Mouse (Mus musculus) forebrain, embryonic 10.5 days (tissue): ENCODE data around the gene Olfr1206. TPM values are rescaled to one million over a fixed set of nuclear protein-coding genes. Genes with fewer than 3 reads are reported as not detected.

Source experiments
- DNase-seq: peaks from one replicate; pipeline ENCODE4 v3.0.0-alpha.2; 2017; ENCODE audit warnings: low spot score; ENCODE audit errors: extremely low spot score
- H3K27ac ChIP-seq: fragments of 300-500 bp; sonication (generic); 2 replicates; pipeline ENCODE4 v1.5.1; 2016; ENCODE audit warnings: mild to moderate bottlenecking
- H3K27me3 ChIP-seq: fragments of 300-500 bp; sonication (generic); 2 replicates; pipeline ENCODE4 v1.6.1; 2016; ENCODE audit warnings: mild to moderate bottlenecking; ENCODE audit not compliant: poor library complexity, severe bottlenecking
- H3K36me3 ChIP-seq: fragments of 300-500 bp; sonication (generic); replicated peaks from 2 replicates; pipeline ENCODE4 v1.6.1; 2016; ENCODE audit warnings: mild to moderate bottlenecking, moderate library complexity
- H3K4me1 ChIP-seq: fragments of 300-500 bp; sonication (generic); 2 replicates; pipeline ENCODE4 v1.6.1; 2016
- H3K4me3 ChIP-seq: fragments of 300-500 bp; sonication (generic); 2 replicates; pipeline ENCODE4 v1.5.1; 2016; ENCODE audit warnings: mild to moderate bottlenecking, moderate library complexity
- H3K9me3 ChIP-seq: fragments of 300-500 bp; sonication (generic); 2 replicates; pipeline ENCODE4 v1.6.1; 2016; ENCODE audit warnings: mild to moderate bottlenecking, moderate library complexity
- WGBS: fragments of 180-500 bp; shearing (Covaris S2); methylation state at CpG from one replicate; pipeline ENCODE4 v1.1.7; 2016; 5-methylcytosine and 5-hydroxymethylcytosine counted together
- polyA plus RNA-seq: library from polyadenylated mRNA; unstranded; fragments of >200 nt; fragmentation: Nextera tagmentation; extraction: Ambion mirVana; gene quantifications from 2 replicates; pipeline ENCODE4 v1.2.1, GENCODE M21; 2016

Gene Olfr1206
- not detected in 2 replicates for polyA plus RNA-seq

- H3K27me3 ChIP-seq: no peaks in the 10 kb centered on the region
- no peaks in the 10 kb centered on the region for H3K9me3 ChIP-seq
- H3K4me1 ChIP-seq: no peaks in the 10 kb centered on the region
- no peak within 1 kb of the TSS for H3K4me3 ChIP-seq
- no peaks in the 10 kb centered on the region for H3K36me3 ChIP-seq
- H3K27ac ChIP-seq: no peak within 1 kb of the TSS
- 85% methylated on average over 2 of the region's 2 CpGs for WGBS
- no peak for DNase-seq
These were observed at the start of gene Olfr1206 for GRCm38 (mm10) chr2:88862931-88863330. TSS of gene Olfr1206 (plus strand) at chr2:88863231.

DNA sequence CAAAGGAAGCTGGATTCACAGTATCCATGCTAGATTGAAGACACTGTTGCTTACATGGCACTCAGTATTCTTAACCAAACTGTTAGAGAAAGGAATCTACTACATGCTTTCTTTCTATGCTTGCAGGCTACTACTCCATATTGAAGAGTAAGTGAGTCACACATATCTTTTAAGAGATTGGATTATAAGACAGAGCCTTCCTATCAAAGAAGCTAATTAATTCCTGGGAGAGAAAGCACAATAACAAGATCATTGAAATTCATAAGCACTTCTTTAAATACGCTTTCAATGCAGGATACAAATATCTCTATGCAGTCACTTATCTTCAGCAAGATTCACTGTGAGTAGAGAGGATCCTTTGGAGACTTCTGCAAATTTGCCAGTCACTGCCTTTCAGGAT lies 48.8 kb upstream of the Olfr1206 start, which contains the start of gene Olfr1202:
TSS of gene Olfr1202 (plus strand) at position 301 of the 400 bp plus-strand sequence.
- H3K27me3 ChIP-seq: no peaks in the 10 kb centered on the region
- H3K27ac ChIP-seq: no peak within 1 kb of the TSS
- H3K36me3 ChIP-seq: no peaks in the 10 kb centered on the region
- DNase-seq: no peak
- WGBS: 87% methylated on average over 1 of the region's 1 CpGs
- no peak within 1 kb of the TSS for H3K4me3 ChIP-seq
- no peaks in the 10 kb centered on the region for H3K9me3 ChIP-seq
- no peaks in the 10 kb centered on the region for H3K4me1 ChIP-seq

- no peak within 1 kb of the TSS for H3K4me3 ChIP-seq
- H3K9me3 ChIP-seq: no peaks in the 10 kb centered on the region
- no peaks in the 10 kb centered on the region for H3K4me1 ChIP-seq
- DNase-seq: no peak
- WGBS: 89% methylated on average over 2 of the region's 2 CpGs
- H3K27me3 ChIP-seq: no peaks in the 10 kb centered on the region
- H3K27ac ChIP-seq: no peak within 1 kb of the TSS
- H3K36me3 ChIP-seq: no peaks in the 10 kb centered on the region
These were observed 33.6 kb upstream of the Olfr1206 start, which contains the start of gene Olfr1205 for GRCm38 (mm10) chr2:88829437-88829836. TSS of gene Olfr1205 (plus strand) at chr2:88829737.

DNA sequence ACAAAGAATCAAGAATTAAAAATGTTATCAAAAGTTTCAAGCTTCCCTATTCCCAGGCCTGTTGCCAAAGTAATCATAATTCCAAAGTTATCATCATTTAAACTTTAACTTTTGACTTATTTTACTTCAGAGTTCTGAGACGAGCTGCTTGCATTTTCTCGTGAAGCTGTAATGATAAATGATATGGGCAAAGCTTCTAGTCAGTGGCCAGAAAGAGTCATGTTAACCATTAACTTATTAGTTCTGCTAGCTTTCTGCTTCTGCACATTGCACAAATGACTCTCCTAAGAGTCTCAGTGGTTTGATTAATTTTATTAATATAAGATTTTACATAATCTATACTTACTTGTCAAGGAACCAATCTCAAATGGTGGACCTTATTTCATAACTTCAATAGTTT lies 24.6 kb upstream of the Olfr1206 start:
- H3K4me1 ChIP-seq: no peaks in the 10 kb centered on the region
- no peak overlapping the region for H3K4me3 ChIP-seq
- DNase-seq: no peak
- H3K27me3 ChIP-seq: no peaks in the 10 kb centered on the region
- H3K27ac ChIP-seq: no peak overlapping the region
- H3K36me3 ChIP-seq: no peaks in the 10 kb centered on the region
- 87% methylated on average over 2 of the region's 2 CpGs for WGBS
- no peaks in the 10 kb centered on the region for H3K9me3 ChIP-seq

DNA sequence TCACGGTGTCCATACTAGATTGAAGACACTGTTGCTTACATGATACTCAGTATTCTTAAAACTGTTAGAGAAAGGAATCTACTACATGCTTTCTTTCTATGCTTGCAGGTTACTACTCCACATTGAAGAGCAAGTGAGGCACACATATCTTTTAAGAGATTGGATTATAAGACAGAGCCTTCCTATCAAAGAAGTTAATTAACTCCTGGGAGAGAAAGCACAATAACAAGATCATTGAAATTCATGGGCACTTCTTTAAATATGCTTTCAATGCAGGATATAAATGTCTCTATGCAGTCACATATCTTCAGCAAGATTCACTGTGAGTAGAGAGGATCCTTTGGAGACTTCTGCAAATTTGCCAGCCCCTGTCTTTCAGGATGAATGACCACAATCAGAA lies 14.0 kb upstream of the Olfr1206 start, which contains the start of gene Olfr1204:
TSS of gene Olfr1204 (plus strand) at position 301 of the 400 bp plus-strand sequence.
- Histone ChIP-seq H3K4me3 (no peak within 1 kb of the TSS), H3K9me3 (no peaks in the 10 kb centered on the region), H3K27ac (no peak within 1 kb of the TSS), H3K36me3 (no peaks in the 10 kb centered on the region), H3K27me3 (no peaks in the 10 kb centered on the region), H3K4me1 (no peaks in the 10 kb centered on the region)
- 98% methylated on average over 1 of the region's 1 CpGs for WGBS
- DNase-seq: no peak

- no peak for DNase-seq
- Histone ChIP-seq H3K4me3 (no peak within 1 kb of the TSS), H3K36me3 (no peaks in the 10 kb centered on the region), H3K27me3 (no peaks in the 10 kb centered on the region), H3K27ac (no peak within 1 kb of the TSS), H3K9me3 (no peaks in the 10 kb centered on the region), H3K4me1 (no peaks in the 10 kb centered on the region)
These were observed 39.2 kb downstream of the Olfr1206 start, which contains the start of gene Olfr1208 for GRCm38 (mm10) chr2:88902211-88902610. TSS of gene Olfr1208 (minus strand) at chr2:88902311.

DNA sequence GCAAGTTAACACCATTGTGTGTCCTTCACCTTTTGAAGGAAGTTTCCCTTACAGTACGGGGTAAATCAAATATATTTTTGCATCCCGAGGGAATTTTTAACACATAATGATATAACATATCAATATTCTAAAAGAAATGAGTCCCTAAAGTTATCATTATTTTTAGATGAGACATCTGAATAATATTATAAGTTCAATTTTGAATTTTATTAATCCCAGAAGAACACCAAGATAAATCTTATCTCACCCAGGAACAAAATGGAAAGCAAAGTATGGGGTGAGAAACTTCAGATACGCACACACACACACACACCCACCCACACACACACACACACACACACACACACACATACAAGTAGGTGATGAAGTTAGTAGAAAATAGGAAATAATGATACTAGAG lies 52.0 kb downstream of the Olfr1206 start, which contains the start of gene Olfr1209:
TSS of gene Olfr1209 (minus strand) at position 101 of the 400 bp plus-strand sequence.
- H3K27me3 ChIP-seq: no peaks in the 10 kb centered on the region
- H3K27ac ChIP-seq: no peak within 1 kb of the TSS
- H3K36me3 ChIP-seq: no peaks in the 10 kb centered on the region
- H3K4me1 ChIP-seq: no peaks in the 10 kb centered on the region
- H3K4me3 ChIP-seq: no peak within 1 kb of the TSS
- H3K9me3 ChIP-seq: no peaks in the 10 kb centered on the region
- 93% methylated on average over 3 of the region's 3 CpGs for WGBS
- no peak for DNase-seq

Other genes with a start within 250 kb of the Olfr1206 start
- gene Olfr1191-ps1, start 222.7 kb upstream of the Olfr1206 start, polyA plus RNA-seq: not detected in 2 replicates
- gene Olfr1192-ps1, start 214.7 kb upstream of the Olfr1206 start, polyA plus RNA-seq: not detected in 2 replicates
- gene Olfr1193, start 187.6 kb upstream of the Olfr1206 start, polyA plus RNA-seq: not detected in 2 replicates
- not detected in 2 replicates for gene Olfr1195, start 174.0 kb upstream of the Olfr1206 start, polyA plus RNA-seq
- not detected in 2 replicates for gene Olfr1196, start 158.6 kb upstream of the Olfr1206 start, polyA plus RNA-seq
- gene Olfr1197, start 130.9 kb upstream of the Olfr1206 start, polyA plus RNA-seq: not detected in 2 replicates
- gene Olfr1198, start 111.9 kb upstream of the Olfr1206 start, polyA plus RNA-seq: not detected in 2 replicates
- not detected in 2 replicates for gene Olfr1199, start 102.8 kb upstream of the Olfr1206 start, polyA plus RNA-seq
- gene Olfr1200, start 92.7 kb upstream of the Olfr1206 start, polyA plus RNA-seq: not detected in 2 replicates
- gene Olfr1201, start 70.2 kb upstream of the Olfr1206 start, polyA plus RNA-seq: not detected in 2 replicates
- gene Olfr1202, start 48.7 kb upstream of the Olfr1206 start, polyA plus RNA-seq: 0.04 TPM in 1 of 2 replicates, not detected in the other
- not detected in 2 replicates for gene Olfr1205, start 33.5 kb upstream of the Olfr1206 start, polyA plus RNA-seq
- not detected in 2 replicates for gene Olfr1204, start 13.9 kb upstream of the Olfr1206 start, polyA plus RNA-seq
- not detected in 2 replicates for gene Olfr1208, start 39.1 kb downstream of the Olfr1206 start, polyA plus RNA-seq
- gene Olfr1209, start 51.9 kb downstream of the Olfr1206 start, polyA plus RNA-seq: not detected in 2 replicates
- gene Olfr1211, start 74.9 kb downstream of the Olfr1206 start, polyA plus RNA-seq: not detected in 2 replicates
- not detected in 2 replicates for gene Olfr1212, start 90.7 kb downstream of the Olfr1206 start, polyA plus RNA-seq
- not detected in 2 replicates for gene Gm13762, start 117.0 kb downstream of the Olfr1206 start, polyA plus RNA-seq
- gene Olfr1214, start 129.4 kb downstream of the Olfr1206 start, polyA plus RNA-seq: not detected in 2 replicates
- not detected in 2 replicates for gene Olfr1215, start 143.7 kb downstream of the Olfr1206 start, polyA plus RNA-seq
- gene Olfr1216, start 155.1 kb downstream of the Olfr1206 start, polyA plus RNA-seq: not detected in 2 replicates
- gene Olfr1217, start 168.8 kb downstream of the Olfr1206 start, polyA plus RNA-seq: not detected in 2 replicates
- gene Olfr1218, start 198.0 kb downstream of the Olfr1206 start, polyA plus RNA-seq: not detected in 2 replicates
- gene Olfr1219, start 220.3 kb downstream of the Olfr1206 start, polyA plus RNA-seq: not detected in 2 replicates
- not detected in 2 replicates for gene Olfr1220, start 243.6 kb downstream of the Olfr1206 start, polyA plus RNA-seq